Mouse (Mus musculus) intestine, embryonic 15.5 days (tissue): ENCODE measurements around the gene Vps52. TPM values are rescaled to one million over a fixed set of nuclear protein-coding genes. Genes with fewer than 3 reads are reported as not detected.

Source experiments
- ATAC-seq: fragments of 200-750 bp; cut with Nextera tagmentation; 2 replicates; pipeline ENCODE4 v1.8.0; 2017; ENCODE audit warnings: moderate TSS enrichment, moderate library complexity
- H3K27ac ChIP-seq: fragments of 300-500 bp; sonication (generic); 2 replicates; pipeline ENCODE4 v1.5.1; 2015; ENCODE audit warnings: mild to moderate bottlenecking, inconsistent platforms
- H3K27me3 ChIP-seq: fragments of 300-500 bp; sonication (generic); replicated peaks from 2 replicates; pipeline ENCODE4 v1.6.1; 2015; ENCODE audit warnings: inconsistent platforms
- H3K36me3 ChIP-seq: fragments of 300-500 bp; sonication (generic); 2 replicates; pipeline ENCODE4 v1.6.1; 2015; ENCODE audit warnings: inconsistent platforms
- H3K4me1 ChIP-seq: fragments of 300-500 bp; sonication (generic); replicated peaks from 2 replicates; pipeline ENCODE4 v1.6.1; 2015; ENCODE audit warnings: inconsistent platforms
- H3K4me2 ChIP-seq: fragments of 300-500 bp; sonication (generic); replicated peaks from 2 replicates; pipeline ENCODE4 v1.6.1; 2015; ENCODE audit warnings: mild to moderate bottlenecking, inconsistent platforms
- H3K4me3 ChIP-seq: fragments of 300-500 bp; sonication (generic); replicated peaks from 2 replicates; pipeline ENCODE4 v1.5.1; 2015; ENCODE audit warnings: inconsistent platforms
- H3K9ac ChIP-seq: fragments of 300-500 bp; sonication (generic); 2 replicates; pipeline ENCODE4 v1.6.1; 2015; ENCODE audit warnings: inconsistent platforms
- H3K9me3 ChIP-seq: fragments of 300-500 bp; sonication (generic); 2 replicates; pipeline ENCODE4 v1.6.1; 2016; ENCODE audit warnings: inconsistent platforms
- WGBS: fragments of 180-500 bp; shearing (Covaris S2); methylation state at CpG from one replicate; pipeline ENCODE4 v1.1.7; 2015; 5-methylcytosine and 5-hydroxymethylcytosine counted together
- polyA plus RNA-seq: library from polyadenylated mRNA; unstranded; fragments of >200 nt; fragmentation: Nextera tagmentation; extraction: Ambion mirVana; gene quantifications from 2 replicates; pipeline ENCODE4 v1.2.1, GENCODE M21; 2015

Gene Vps52
- polyA plus RNA-seq, 1 experiment from 2014 or later, result 44.0 TPM

GRCm38 (mm10) chr17:33925406-33926116 lies 30.1 kb upstream of the Vps52 start:
- no peak overlapping the region for H3K4me2 ChIP-seq
- WGBS, result 83% methylated on average over 21 of the region's 21 CpGs
- H3K36me3 ChIP-seq, result peaks cover 6% of the 10 kb centered on the region; the same call in 1 of the 2 replicates
- no peaks in the 10 kb centered on the region for H3K9me3 ChIP-seq
- H3K4me3 ChIP-seq, result no peak overlapping the region
- no peak overlapping the region for H3K27ac ChIP-seq
- H3K27me3 ChIP-seq, result no peaks in the 10 kb centered on the region
- H3K9ac ChIP-seq, result no peak overlapping the region
- peaks cover 14% of the 10 kb centered on the region; the same call in 1 of the 2 replicates for H3K4me1 ChIP-seq
- no peak for ATAC-seq

- Histone ChIP-seq H3K4me3 (no peak overlapping the region), H3K9ac (no peak overlapping the region), H3K4me2 (no peak overlapping the region), H3K36me3 (peaks cover 6% of the 10 kb centered on the region; the same call in 1 of the 2 replicates), H3K4me1 (peaks cover 16% of the 10 kb centered on the region), H3K27ac (no peak overlapping the region), H3K9me3 (no peaks in the 10 kb centered on the region), H3K27me3 (no peaks in the 10 kb centered on the region)
- ATAC-seq, result no peak
- WGBS, result 75% methylated on average over 17 of the region's 17 CpGs
Measured at GRCm38 (mm10) chr17:33926207-33926932, 29.2 kb upstream of the Vps52 start.

DNA sequence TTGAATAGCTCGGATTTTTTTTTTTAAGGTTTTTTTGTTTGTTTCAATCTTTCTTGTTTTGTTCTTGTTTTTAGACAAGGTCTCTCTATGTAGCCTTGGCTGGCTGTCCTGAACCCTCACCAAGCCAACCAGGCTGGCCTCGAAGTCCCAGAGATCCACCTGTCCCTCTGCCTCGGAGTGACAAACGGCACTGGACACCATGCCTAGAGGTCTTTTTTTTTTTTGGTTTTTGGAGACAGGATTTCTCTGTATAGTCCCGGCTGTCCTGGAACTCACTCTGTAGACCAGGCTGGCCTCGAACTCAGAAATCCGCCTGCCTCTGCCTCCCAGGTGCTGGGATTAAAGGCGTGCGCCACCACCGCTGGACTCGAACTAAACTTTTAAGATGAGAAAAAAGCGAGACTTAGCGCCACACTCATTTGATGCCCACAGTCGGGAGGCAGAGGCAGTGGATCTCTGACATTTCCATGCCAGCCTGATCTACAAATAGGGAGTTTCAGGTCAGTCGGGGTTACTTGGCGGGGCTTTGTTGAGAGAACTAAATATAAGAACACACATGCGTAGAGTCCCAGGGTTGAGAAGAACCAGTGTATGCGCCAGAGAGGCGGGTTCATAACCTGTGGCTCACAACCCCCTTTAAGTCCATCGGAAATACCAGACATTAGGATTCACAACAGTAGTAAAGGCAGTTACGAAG lies 27.2 kb upstream of the Vps52 start:
- H3K9me3 ChIP-seq, result no peaks in the 10 kb centered on the region
- peak overlapping the region; percentile 88 for H3K4me3 ChIP-seq
- no peaks in the 10 kb centered on the region for H3K27me3 ChIP-seq
- peak overlapping the region; percentile 86 for H3K9ac ChIP-seq
- H3K36me3 ChIP-seq, result peaks cover 15% of the 10 kb centered on the region
- ATAC-seq, result no peak
- H3K27ac ChIP-seq, result no peak overlapping the region
- H3K4me1 ChIP-seq, result peaks cover 17% of the 10 kb centered on the region
- WGBS, result 62% methylated on average over 21 of the region's 21 CpGs
- peak overlapping the region; percentile 97 for H3K4me2 ChIP-seq

DNA sequence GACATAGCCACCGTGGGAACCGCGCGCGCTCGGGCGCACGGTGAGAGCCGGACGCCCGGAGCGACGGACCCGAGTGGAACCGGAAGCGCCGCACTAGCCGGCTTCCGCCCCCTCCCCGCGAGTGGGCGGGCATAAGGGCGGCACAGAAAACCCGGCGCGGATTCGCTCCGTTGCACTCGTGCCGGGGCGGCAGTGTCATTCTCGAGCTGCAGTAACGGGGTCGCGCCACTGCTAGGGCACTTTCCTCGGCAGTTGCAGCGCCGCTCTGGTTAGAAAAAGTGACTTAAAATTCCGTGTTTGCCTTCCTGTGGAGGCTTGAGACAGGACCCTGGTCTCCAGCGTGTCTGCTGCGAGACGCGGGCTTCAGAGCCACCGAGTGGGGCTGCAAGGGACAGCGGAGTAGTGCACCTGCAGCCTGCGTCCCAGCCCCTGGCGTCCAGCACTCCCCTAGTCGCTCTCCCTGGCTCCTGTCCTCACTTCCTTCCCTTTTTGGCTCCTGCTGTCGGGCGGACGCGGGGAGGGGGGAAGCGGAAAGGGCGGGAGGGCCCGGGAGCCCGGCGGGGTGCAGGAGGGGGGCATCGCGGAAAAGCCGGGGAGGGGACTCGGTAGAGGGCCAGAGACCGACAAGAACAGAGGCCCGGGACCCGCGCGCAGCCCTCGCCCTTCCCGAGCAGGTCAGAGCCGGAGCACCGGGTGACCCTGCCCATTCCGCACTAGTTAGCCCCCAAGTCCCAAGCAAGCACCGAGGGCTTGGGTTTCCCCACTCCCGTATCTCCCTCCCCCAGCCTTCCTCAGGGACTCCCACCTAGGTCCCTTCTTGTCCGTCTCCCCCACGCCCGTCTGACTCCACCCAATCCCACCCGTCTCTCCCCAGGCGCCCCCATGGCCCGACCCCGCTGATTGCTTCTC lies 26.0 kb upstream of the Vps52 start, which contains the start of gene Rgl2:
TSS of gene Rgl2 (plus strand) at position 173 of the 909 bp plus-strand sequence.
- peak within 1 kb of the TSS; percentile 88 for H3K4me3 ChIP-seq
- peak within 1 kb of the TSS; percentile 97 for H3K4me2 ChIP-seq
- peak within 1 kb of the TSS; percentile 86 for H3K9ac ChIP-seq
- WGBS, result under 1% methylated on average over 77 of the region's 80 CpGs
- no peaks in the 10 kb centered on the region for H3K9me3 ChIP-seq
- peaks cover 17% of the 10 kb centered on the region for H3K4me1 ChIP-seq
- no peaks in the 10 kb centered on the region for H3K27me3 ChIP-seq
- ATAC-seq, result peak; percentile 87
- H3K27ac ChIP-seq, result peak within 1 kb of the TSS; percentile 97
- peaks cover 19% of the 10 kb centered on the region for H3K36me3 ChIP-seq

DNA sequence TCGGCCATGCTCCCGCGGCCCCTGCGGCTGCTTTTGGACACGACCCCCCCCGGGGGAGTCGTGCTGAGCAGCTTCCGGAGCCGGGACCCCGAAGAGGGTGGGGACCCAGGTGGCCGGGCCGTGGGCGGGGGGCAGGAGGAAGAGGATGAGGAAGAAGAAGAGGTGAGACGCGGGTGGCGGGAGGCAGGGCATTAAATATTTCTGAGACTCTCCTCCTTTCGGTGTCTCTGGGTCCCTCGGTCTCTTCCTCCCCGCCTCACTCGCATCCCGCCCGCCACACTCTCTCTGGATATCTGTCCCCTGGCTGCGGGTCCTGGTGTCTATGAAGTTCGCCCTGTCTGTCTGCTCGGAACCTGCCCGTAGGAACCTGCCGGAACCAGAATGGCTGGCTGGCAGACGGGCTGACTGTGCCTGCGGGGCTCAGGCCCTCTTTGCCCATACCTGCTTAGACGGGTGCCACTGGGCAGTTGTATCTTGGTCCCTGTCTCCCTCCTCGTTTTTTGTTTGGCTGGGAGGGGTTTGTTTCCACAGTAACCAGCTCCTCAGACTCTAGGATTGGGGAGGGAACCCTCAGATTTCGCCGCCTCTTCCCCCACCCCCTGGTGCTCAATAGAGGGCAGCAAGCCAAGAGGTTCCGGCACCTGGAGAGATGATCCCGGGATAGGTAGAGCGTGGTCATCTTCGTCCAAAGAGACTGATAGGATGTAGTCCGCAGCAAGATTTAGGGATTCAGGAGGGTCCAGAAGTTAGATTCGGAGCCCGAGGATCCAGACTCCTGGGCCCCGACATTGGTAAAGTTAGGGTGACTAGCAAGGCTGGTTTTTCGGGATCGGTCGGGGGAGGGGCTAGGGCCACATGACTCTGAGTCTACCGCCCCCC lies 25.1 kb upstream of the Vps52 start:
- peak; percentile 19; the same call in 1 of the 2 replicates for ATAC-seq
- WGBS, result under 1% methylated on average over 44 of the region's 45 CpGs
- no peaks in the 10 kb centered on the region for H3K9me3 ChIP-seq

GRCm38 (mm10) chr17:33931159-33931866 lies 24.3 kb upstream of the Vps52 start:
- no peak for ATAC-seq
- WGBS, result 40% methylated on average over 18 of the region's 18 CpGs
- H3K9ac ChIP-seq, result peak overlapping the region; percentile 86

More for the DNA sequence above, 25.1 kb upstream of the Vps52 start:
- Histone ChIP-seq H3K9ac (peak overlapping the region; percentile 86), H3K4me2 (peak overlapping the region; percentile 97), H3K27me3 (no peaks in the 10 kb centered on the region), H3K27ac (peak overlapping the region; percentile 97), H3K4me1 (peaks cover 17% of the 10 kb centered on the region), H3K36me3 (peaks cover 17% of the 10 kb centered on the region), H3K4me3 (peak overlapping the region; percentile 88)

DNA sequence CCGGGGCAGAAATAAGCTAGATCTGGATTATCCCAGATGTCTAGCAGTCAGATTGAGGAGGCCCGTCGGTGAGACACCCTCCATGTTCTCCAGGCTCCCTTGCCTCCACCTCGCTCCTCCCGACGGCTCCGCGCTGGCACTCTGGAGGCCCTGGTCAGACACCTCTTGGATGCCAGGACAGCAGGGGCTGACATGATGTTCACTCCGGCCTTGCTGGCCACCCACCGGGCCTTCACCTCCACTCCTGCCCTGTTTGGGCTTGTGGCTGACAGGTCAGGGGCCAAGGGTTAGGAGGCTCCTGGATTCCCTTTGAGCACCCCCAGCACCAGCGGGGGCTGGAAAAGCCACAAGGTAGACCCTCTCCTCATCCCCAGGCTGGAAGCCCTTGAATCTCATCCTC lies 23.7 kb upstream of the Vps52 start:
- H3K9ac ChIP-seq, result no peak overlapping the region
- H3K9me3 ChIP-seq, result no peaks in the 10 kb centered on the region
- ATAC-seq, result no peak
- H3K4me1 ChIP-seq, result peaks cover 17% of the 10 kb centered on the region
- H3K4me3 ChIP-seq, result no peak overlapping the region
- WGBS, result 93% methylated on average over 11 of the region's 11 CpGs
- H3K36me3 ChIP-seq, result peaks cover 18% of the 10 kb centered on the region; the same call in 1 of the 2 replicates
- no peaks in the 10 kb centered on the region for H3K27me3 ChIP-seq
- no peak overlapping the region for H3K27ac ChIP-seq
- H3K4me2 ChIP-seq, result no peak overlapping the region

More at GRCm38 (mm10) chr17:33931159-33931866, 24.3 kb upstream of the Vps52 start:
- peak overlapping the region; percentile 97 for H3K4me2 ChIP-seq
- H3K27ac ChIP-seq, result 0 out of 2 replicates have a peak overlapping the region, but pooled peaks have one; percentile 9
- peaks cover 16% of the 10 kb centered on the region; the same call in 1 of the 2 replicates for H3K36me3 ChIP-seq
- peak overlapping the region; percentile 88 for H3K4me3 ChIP-seq
- H3K9me3 ChIP-seq, result no peaks in the 10 kb centered on the region
- H3K4me1 ChIP-seq, result peaks cover 17% of the 10 kb centered on the region
- H3K27me3 ChIP-seq, result no peaks in the 10 kb centered on the region

DNA sequence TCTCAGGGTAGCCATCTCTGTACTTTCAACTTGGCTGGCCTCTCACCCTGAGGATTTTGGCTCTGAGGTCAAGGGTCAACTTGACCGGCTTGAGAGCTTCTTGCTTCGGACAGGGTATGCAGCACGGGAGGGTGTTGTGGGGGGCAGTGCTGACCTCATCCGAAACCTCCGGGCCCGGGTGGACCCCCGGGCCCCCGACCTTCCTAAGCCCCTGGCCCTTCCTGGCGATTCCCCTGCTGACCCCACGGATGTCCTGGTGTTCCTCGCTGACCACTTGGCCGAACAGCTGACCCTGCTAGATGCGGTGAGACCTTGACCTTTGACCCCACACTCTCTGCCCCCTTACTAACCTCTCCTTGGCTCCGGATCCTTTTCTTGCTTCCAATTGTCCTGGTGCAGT lies 23.2 kb upstream of the Vps52 start:
- no peak overlapping the region for H3K9ac ChIP-seq
- no peak for ATAC-seq

GRCm38 (mm10) chr17:33932970-33933369 lies 22.6 kb upstream of the Vps52 start:
- 91% methylated on average over 15 of the region's 15 CpGs for WGBS
- peaks cover 22% of the 10 kb centered on the region for H3K36me3 ChIP-seq
- H3K4me2 ChIP-seq, result no peak overlapping the region
- H3K9ac ChIP-seq, result no peak overlapping the region
- no peak overlapping the region for H3K4me3 ChIP-seq
- no peaks in the 10 kb centered on the region for H3K27me3 ChIP-seq
- H3K4me1 ChIP-seq, result peaks cover 15% of the 10 kb centered on the region
- H3K27ac ChIP-seq, result no peak overlapping the region
- ATAC-seq, result no peak
- H3K9me3 ChIP-seq, result no peaks in the 10 kb centered on the region

More for the DNA sequence above, 23.2 kb upstream of the Vps52 start:
- H3K4me2 ChIP-seq, result no peak overlapping the region
- H3K4me1 ChIP-seq, result peaks cover 17% of the 10 kb centered on the region
- peaks cover 23% of the 10 kb centered on the region for H3K36me3 ChIP-seq
- no peak overlapping the region for H3K4me3 ChIP-seq
- H3K9me3 ChIP-seq, result no peaks in the 10 kb centered on the region
- no peak overlapping the region for H3K27ac ChIP-seq
- WGBS, result 88% methylated on average over 14 of the region's 14 CpGs
- no peaks in the 10 kb centered on the region for H3K27me3 ChIP-seq

GRCm38 (mm10) chr17:33935422-33936055 lies 20.1 kb upstream of the Vps52 start:
- peaks cover 22% of the 10 kb centered on the region for H3K36me3 ChIP-seq
- 86% methylated on average over 21 of the region's 21 CpGs for WGBS
- no peak overlapping the region for H3K9ac ChIP-seq
- no peak overlapping the region for H3K27ac ChIP-seq
- H3K4me2 ChIP-seq, result no peak overlapping the region
- ATAC-seq, result no peak
- no peaks in the 10 kb centered on the region for H3K9me3 ChIP-seq
- H3K4me3 ChIP-seq, result no peak overlapping the region
- H3K4me1 ChIP-seq, result peaks cover 20% of the 10 kb centered on the region
- H3K27me3 ChIP-seq, result no peaks in the 10 kb centered on the region
